Mouse (Mus musculus): ENCODE results near the gene Men1.

GRCm38 (mm10) chr19:6286434-6287401 is 48.1 kb upstream of the Men1 start:
- TF ChIP-seq POLR2A (IDR thresholded peaks at IDR 0.05; ENCODE audit: low read depth, low read length) (no peak), CTCF (IDR thresholded peaks at IDR 0.05; ENCODE audit: borderline replicate concordance, insufficient read depth, low read length) (no peak)
